Mouse (Mus musculus) bone marrow macrophage, adult 2 months (primary cell): ENCODE results near the gene Gorasp2.

Source experiments
- CTCF ChIP-seq: IDR thresholded peaks from 2 replicates; pipeline ENCODE4 v1.5.1; 2012; ENCODE audit warnings: low read depth, mild to moderate bottlenecking, low read length, moderate library complexity
- POLR2A ChIP-seq: IDR thresholded peaks from 2 replicates; pipeline ENCODE4 v1.6.1; 2012; ENCODE audit warnings: mild to moderate bottlenecking, low read depth, low read length, borderline replicate concordance

DNA sequence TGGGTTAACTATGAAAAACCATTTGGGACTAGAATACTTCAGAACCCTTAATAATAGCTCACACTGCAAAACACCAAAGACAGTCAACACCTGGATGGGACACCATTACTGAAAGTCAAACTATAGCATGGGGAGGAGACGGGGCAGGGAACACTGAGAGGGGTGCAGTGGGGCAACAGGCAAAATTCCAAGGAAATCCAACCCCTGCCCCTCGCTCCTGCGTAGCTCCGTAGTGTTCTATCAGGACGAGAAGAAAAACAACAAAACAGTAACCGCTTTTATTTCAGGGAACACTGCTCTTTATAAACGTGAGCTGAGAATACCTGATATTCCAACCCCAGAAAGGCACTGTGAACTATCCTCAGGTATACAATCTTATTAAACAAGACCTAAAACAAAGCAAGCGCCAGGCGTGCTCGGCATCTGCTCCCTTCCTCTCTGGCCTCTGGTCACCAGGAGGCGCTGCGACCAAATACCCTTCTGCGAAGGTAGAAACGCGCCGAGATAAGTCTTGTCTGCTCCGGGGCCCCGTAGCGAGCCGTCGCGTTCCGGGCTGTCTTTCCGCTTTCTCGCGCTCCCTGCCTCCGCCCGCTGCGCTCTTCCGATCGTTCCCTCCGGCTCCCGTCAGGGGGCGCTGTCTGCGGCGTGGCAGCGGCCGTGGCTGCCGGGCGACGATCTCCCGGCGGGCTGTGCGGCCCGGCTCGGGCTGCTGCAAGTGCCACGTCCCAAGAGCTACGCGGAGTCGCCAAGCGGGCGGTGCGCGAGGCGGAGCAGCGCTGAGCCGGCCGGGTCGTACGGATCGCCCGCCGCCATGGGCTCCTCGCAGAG, at the start of gene Gorasp2:
- TF ChIP-seq POLR2A (no peak), CTCF (peak; percentile 62)
